Mouse (Mus musculus): ENCODE data around the gene Tnp2. TPM values are rescaled to one million over a fixed set of nuclear protein-coding genes. Genes with fewer than 3 reads are reported as not detected.
A peak's percentile ranks its signal among the peaks of the same experiment; 100 is the strongest.

The Tnp2 gene
- polyA plus RNA-seq (2016; fragmentation: Nextera tagmentation; extraction: Ambion mirVana): not detected in 2 replicates

DNA sequence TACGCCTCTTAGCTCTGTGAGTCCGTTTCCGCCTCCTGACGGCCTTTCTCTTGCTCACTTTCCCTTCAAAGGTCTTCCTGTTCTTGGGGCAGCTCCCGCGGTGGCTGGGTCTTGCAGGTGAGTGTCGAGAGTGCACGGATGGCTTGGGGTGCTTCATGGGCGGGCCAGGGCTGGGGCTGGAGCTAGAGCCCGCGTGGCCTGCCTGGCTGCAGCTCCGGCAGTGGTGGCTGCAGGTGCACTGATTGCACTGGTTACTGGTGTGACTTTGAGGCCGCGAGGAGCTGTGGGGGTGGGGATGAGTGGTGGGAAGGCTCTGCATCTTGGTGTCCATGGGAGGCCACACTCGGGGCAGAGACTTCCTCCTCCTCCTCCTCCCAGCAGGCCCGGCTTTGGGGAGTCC, at the start of gene Tnp2:
Gene Tnp2 (minus strand): TSS at position 390 of the 400 bp plus-strand sequence.
- WGBS: 53% methylated on average over 16 of the region's 16 CpGs

DNA sequence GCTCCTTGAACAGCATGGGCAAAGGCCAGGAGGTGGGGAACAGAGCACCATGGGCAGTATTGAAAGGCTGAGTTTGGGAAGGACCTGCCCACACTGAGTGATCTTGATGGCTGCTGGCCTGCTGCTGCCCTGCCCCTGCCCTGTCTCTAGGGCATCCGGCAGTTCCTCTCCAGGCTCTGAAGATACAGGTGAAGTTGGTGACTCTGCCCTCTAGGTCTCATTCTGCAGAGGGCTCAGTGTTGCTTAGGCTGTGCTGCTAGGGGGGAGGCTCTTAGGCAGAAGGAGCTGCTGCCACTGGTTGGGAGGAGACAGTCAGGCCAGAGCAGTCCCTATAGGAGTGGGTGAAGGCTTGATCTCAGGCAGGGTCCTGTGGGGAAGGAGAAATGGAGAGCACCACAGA, 49.4 kb upstream of the Tnp2 start:
- H3K27ac ChIP-seq: no peak overlapping the region
- no peaks in the 10 kb centered on the region for H3K9me3 ChIP-seq
- H3K9ac ChIP-seq: no peak overlapping the region
- no peaks in the 10 kb centered on the region for H3K36me3 ChIP-seq
- H3K27me3 ChIP-seq (replicated peaks): no peaks in the 10 kb centered on the region
- H3K4me2 ChIP-seq (replicated peaks): no peak overlapping the region
- no peak overlapping the region for H3K4me3 ChIP-seq
- ATAC-seq (ENCODE audit: low FRiP score, low read depth): no peak
- H3K4me1 ChIP-seq: peaks cover 8% of the 10 kb centered on the region; the same call in 1 of the 2 replicates
- 88% methylated on average over 1 of the region's 1 CpGs for WGBS

More for the DNA sequence above, at the start of gene Tnp2:
- Histone ChIP-seq H3K36me3 (no peaks in the 10 kb centered on the region), H3K27me3 (replicated peaks) (peaks cover 20% of the 10 kb centered on the region; the same call in 1 of the 2 replicates), H3K4me3 (no peak within 1 kb of the TSS), H3K4me1 (peaks cover 17% of the 10 kb centered on the region), H3K4me2 (replicated peaks) (no peak within 1 kb of the TSS), H3K27ac (no peak within 1 kb of the TSS), H3K9ac (no peak within 1 kb of the TSS), H3K9me3 (no peaks in the 10 kb centered on the region)
- no peak for ATAC-seq (ENCODE audit: low FRiP score, low read depth)

DNA sequence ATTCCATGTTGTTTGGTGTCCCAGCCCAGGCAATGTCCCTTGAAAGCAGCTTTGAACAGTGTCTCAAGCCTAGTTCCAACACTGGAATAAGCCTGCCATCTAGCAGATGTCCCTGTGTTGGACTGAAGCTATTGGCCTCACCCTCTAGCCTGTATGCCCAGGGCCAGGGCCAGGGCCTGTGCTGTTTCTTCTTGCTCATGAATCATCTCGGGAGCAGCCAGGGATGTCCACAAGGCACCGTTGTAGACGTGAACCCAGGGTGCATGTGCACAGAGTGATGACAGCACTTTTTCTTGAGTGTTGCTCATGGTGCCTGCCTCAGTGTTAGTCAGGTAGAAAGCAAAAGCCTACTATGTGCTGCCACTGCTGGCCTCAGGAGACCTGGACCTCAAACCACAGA, 48.8 kb upstream of the Tnp2 start:
- Histone ChIP-seq H3K27me3 (replicated peaks) (no peaks in the 10 kb centered on the region), H3K4me2 (replicated peaks) (no peak overlapping the region), H3K27ac (no peak overlapping the region), H3K4me1 (peaks cover 8% of the 10 kb centered on the region; the same call in 1 of the 2 replicates), H3K4me3 (no peak overlapping the region), H3K9me3 (no peaks in the 10 kb centered on the region), H3K36me3 (no peaks in the 10 kb centered on the region), H3K9ac (no peak overlapping the region)
- ATAC-seq (ENCODE audit: low FRiP score, low read depth): no peak
- WGBS: 90% methylated on average over 3 of the region's 3 CpGs

DNA sequence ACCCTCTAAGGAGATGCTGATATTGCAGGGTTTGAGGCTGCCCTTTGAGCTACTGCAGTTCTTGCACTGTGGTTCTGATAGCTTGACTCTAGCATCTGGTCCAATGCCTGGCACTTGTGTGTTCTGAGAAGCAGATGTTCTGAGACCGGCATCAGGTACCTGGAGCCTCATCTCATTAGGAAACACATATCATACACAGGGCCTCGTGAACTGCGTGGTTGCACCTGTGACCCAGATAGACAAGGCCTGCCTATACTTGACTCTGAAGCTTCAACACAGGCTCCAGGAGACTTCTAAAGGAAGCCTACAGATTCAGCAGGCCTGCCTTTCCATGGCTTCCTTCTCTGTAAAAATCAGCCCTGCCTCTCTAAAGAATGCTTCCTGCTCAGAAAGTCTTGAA, 47.9 kb upstream of the Tnp2 start:
- 95% methylated on average over 3 of the region's 3 CpGs for WGBS
- H3K36me3 ChIP-seq: no peaks in the 10 kb centered on the region
- no peak for ATAC-seq (ENCODE audit: low FRiP score, low read depth)
- H3K4me1 ChIP-seq: peaks cover 8% of the 10 kb centered on the region; the same call in 1 of the 2 replicates
- H3K27me3 ChIP-seq (replicated peaks): no peaks in the 10 kb centered on the region
- H3K4me2 ChIP-seq (replicated peaks): peak overlapping the region; percentile 99
- H3K9me3 ChIP-seq: no peaks in the 10 kb centered on the region
- H3K9ac ChIP-seq: no peak overlapping the region
- no peak overlapping the region for H3K27ac ChIP-seq
- H3K4me3 ChIP-seq: no peak overlapping the region

DNA sequence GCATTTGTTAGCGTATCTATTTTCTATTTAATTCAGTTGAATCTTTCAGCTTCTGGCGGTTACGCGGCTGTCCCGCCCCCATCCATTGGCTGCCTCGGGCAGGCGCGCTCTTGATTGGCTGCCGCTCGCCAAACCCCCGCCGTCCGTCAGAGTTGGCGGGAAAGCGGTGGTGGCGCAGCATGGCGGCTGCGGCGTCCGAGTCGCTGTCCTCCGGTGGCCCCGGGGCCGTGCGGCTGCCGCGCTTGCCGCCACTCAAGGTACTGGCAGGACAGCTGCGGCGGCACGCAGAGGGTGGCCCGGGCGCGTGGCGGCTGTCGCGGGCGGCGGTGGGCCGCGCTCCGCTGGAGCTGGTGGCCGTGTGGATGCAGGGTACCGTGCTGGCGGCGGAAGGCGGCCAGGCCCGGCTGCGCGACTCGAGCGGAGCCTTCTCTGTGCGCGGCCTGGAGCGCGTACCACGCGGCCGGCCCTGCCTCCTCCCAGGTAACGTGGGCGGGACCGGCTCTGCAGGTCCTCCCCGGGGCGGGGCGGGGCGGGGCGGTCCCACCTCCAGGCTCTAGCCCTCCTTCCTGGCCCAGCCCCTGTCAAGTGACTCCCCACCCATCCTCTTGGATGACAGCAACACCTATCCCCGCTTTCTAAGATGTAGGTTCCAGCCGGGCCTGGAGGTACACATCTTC, 46.6 kb upstream of the Tnp2 start, which contains the start of gene Rmi2:
Gene Rmi2 (plus strand): TSS at position 149 of the 677 bp plus-strand sequence.
- Histone ChIP-seq H3K4me3 (peak within 1 kb of the TSS; percentile 81), H3K4me1 (peaks cover 8% of the 10 kb centered on the region; the same call in 1 of the 2 replicates), H3K27ac (no peak within 1 kb of the TSS), H3K4me2 (replicated peaks) (peak within 1 kb of the TSS; percentile 99), H3K27me3 (replicated peaks) (no peaks in the 10 kb centered on the region), H3K36me3 (no peaks in the 10 kb centered on the region), H3K9ac (peak within 1 kb of the TSS; percentile 71), H3K9me3 (no peaks in the 10 kb centered on the region)
- WGBS: under 1% methylated on average over 69 of the region's 69 CpGs
- ATAC-seq (ENCODE audit: low FRiP score, low read depth): peak; percentile 93

DNA sequence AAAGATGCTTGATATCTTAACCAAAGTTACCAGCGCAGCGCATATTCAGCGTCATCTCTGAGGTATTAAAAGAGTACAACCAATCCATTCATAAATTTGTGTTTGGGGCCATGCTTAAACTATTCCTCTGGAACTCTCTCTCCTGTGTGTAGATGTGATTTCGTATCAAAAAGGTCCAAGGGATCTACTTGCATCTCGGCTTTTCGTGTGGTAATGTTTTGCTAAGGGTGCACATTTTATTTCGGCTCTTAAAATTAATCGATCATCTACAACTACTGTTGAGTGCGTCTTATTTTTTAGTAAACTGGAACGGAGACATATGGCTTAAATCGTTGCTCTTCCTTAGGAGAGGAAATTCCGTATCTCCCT, 46.1 kb upstream of the Tnp2 start:
- Histone ChIP-seq H3K27me3 (replicated peaks) (no peaks in the 10 kb centered on the region), H3K9me3 (no peaks in the 10 kb centered on the region), H3K4me2 (replicated peaks) (peak overlapping the region; percentile 99), H3K9ac (no peak overlapping the region), H3K36me3 (no peaks in the 10 kb centered on the region), H3K27ac (no peak overlapping the region), H3K4me3 (peak overlapping the region; percentile 81), H3K4me1 (peaks cover 8% of the 10 kb centered on the region; the same call in 1 of the 2 replicates)
- ATAC-seq (ENCODE audit: low FRiP score, low read depth): no peak; the same call in 1 of the 2 replicates
- WGBS: 15% methylated on average over 12 of the region's 12 CpGs

DNA sequence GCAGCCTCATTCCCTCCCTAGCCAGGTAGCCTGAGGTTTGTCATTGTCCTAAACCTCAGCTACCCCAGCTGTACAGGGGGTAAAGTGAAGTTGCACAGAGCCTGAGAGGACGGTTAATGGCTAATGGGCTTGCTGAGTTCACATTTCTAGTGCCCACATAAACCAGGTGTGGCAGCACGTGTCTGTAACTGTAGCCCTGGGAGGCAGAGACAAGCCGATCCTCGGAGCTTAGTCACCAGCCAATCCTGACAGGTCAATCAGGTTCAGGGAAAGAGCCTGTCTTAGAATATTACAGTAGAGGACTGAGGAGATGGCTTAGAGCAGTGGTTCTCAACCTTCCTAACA, 40.0 kb upstream of the Tnp2 start:
- no peaks in the 10 kb centered on the region for H3K4me1 ChIP-seq
- no peak overlapping the region for H3K9ac ChIP-seq
- no peaks in the 10 kb centered on the region for H3K9me3 ChIP-seq
- H3K27me3 ChIP-seq (replicated peaks): no peaks in the 10 kb centered on the region
- H3K27ac ChIP-seq: no peak overlapping the region
- no peak overlapping the region for H3K4me2 ChIP-seq (replicated peaks)
- H3K4me3 ChIP-seq: no peak overlapping the region
- 75% methylated on average over 4 of the region's 4 CpGs for WGBS
- no peak for ATAC-seq (ENCODE audit: low FRiP score, low read depth)
- no peaks in the 10 kb centered on the region for H3K36me3 ChIP-seq

DNA sequence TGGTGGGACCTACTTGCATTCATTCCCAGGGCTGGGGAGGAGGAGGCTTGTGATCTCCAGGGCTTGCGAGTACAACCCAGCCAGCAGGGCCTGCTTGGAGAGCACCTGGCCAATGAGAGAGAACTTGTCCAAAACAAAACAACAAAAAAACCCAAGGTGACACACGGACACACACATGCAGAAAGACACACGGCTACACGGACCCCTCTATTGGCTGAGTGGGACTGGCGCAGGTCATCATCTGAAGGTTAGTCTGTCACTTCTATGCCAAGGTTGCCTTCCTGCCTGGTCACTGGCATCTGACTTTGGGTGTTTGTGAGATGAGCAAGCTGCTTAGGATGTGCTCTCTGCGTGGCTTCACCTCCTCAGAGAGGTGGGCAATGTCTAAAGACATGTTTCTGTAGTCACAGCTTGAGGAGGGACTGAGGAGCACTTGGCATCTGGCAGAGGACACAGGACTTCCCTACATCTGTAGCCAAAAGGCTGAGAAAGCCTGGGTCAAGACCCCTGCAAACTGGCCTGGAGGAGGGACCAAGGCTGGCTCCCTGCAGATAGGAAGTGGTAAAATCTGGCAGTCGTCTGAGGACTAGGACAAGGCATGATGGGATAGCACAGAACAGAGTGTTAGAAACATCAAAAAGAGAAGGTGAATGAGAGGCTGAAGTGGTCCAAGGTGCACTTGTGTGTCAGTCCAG, 39.5 kb upstream of the Tnp2 start:
- WGBS: 84% methylated on average over 7 of the region's 7 CpGs
- no peak for ATAC-seq (ENCODE audit: low FRiP score, low read depth)
- no peaks in the 10 kb centered on the region for H3K9me3 ChIP-seq
- H3K4me1 ChIP-seq: no peaks in the 10 kb centered on the region
- no peak overlapping the region for H3K4me2 ChIP-seq (replicated peaks)
- H3K36me3 ChIP-seq: no peaks in the 10 kb centered on the region
- H3K4me3 ChIP-seq: no peak overlapping the region
- H3K9ac ChIP-seq: no peak overlapping the region
- H3K27me3 ChIP-seq (replicated peaks): no peaks in the 10 kb centered on the region
- no peak overlapping the region for H3K27ac ChIP-seq

DNA sequence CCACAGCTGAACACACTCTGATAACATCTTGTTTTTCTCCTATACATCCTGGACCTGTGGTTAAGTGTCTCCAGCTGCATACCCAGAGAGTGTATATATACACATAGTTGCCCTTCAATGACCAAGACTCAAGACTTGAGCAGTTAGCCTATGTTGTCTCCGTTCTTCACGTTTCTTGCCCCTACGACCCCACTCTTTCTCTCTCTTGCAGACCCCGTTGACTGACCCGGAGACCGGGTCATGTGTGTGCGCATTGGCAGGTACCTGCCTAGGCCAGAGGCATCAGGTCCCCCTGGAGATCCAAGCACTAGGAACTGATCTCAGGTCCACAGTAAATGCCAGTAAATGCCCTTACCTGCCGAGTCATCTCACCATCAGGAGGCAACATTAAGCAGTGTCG, 38.8 kb upstream of the Tnp2 start:
- Histone ChIP-seq H3K27ac (no peak overlapping the region), H3K9me3 (no peaks in the 10 kb centered on the region), H3K27me3 (replicated peaks) (no peaks in the 10 kb centered on the region), H3K4me1 (no peaks in the 10 kb centered on the region), H3K36me3 (no peaks in the 10 kb centered on the region), H3K4me2 (replicated peaks) (no peak overlapping the region), H3K4me3 (no peak overlapping the region), H3K9ac (no peak overlapping the region)
- ATAC-seq (ENCODE audit: low FRiP score, low read depth): no peak
- 90% methylated on average over 9 of the region's 9 CpGs for WGBS

DNA sequence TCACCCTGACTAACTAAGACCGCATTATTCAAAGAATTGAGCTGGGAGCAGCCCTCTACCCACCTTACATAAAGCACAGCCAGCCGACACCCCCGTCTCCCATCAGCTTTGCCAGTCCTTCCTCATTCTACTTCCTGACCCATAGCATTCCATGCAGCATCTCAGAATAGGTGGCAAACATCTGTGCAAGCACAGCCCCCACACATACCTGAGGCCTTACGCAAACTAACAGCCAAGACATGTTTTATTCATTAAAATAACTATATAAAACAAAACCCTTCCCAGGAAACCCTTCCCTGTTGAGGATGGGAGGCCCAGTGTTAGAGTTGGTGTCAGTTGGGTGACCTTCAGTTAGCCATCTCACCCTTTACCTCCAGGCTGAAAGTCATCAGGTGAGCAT, 37.4 kb upstream of the Tnp2 start:
- 92% methylated on average over 4 of the region's 4 CpGs for WGBS
- H3K9me3 ChIP-seq: no peaks in the 10 kb centered on the region
- H3K4me3 ChIP-seq: no peak overlapping the region
- H3K27ac ChIP-seq: no peak overlapping the region
- no peak overlapping the region for H3K4me2 ChIP-seq (replicated peaks)
- H3K27me3 ChIP-seq (replicated peaks): no peaks in the 10 kb centered on the region
- no peaks in the 10 kb centered on the region for H3K36me3 ChIP-seq
- no peak overlapping the region for H3K9ac ChIP-seq
- no peaks in the 10 kb centered on the region for H3K4me1 ChIP-seq
- no peak for ATAC-seq (ENCODE audit: low FRiP score, low read depth)

DNA sequence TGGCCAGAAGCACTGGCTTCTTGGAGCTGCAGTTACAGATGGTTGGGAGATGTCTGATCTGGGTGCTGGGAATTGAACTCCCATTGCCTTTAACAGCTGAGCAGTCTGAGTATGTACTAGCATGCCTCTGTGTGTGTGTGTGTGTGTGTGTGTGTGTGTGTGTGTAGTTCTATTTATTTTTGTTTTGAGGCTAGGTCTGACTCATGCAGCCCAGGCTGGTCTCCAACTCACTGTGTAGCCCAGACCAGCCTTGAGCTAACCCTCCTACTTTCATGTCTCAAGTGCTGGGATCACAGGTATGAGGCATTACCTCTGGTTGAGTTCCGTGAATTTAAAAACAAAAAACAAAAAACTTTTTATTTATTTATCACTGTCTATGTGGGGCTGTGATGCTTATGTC, 36.1 kb upstream of the Tnp2 start:
- Histone ChIP-seq H3K27me3 (replicated peaks) (no peaks in the 10 kb centered on the region), H3K9ac (no peak overlapping the region)
- WGBS: 83% methylated on average over 1 of the region's 1 CpGs

DNA sequence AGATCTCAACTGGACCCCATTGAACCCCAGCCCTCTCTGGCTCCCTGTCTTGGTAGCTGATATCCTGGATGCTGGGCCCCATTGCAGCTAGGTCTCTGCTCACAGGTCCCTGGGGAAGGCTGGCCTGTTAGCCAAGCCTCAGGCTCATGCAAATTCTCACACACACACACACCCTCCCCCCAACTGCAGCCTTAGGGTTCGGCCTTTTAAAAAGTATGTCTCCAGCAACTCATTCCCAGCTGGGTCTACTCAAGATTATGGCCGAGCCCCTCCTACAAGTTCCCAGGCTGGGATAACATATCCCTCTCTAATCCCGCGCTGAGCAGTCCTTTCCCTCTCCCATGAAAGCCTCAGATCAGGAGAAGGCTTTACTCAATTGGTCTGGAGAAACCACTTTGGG, 32.9 kb upstream of the Tnp2 start:
- H3K4me3 ChIP-seq: no peak overlapping the region
- H3K9ac ChIP-seq: no peak overlapping the region
- WGBS: 68% methylated on average over 4 of the region's 4 CpGs
- ATAC-seq (ENCODE audit: low FRiP score, low read depth): no peak
- no peaks in the 10 kb centered on the region for H3K36me3 ChIP-seq
- H3K27me3 ChIP-seq (replicated peaks): no peaks in the 10 kb centered on the region
- H3K4me1 ChIP-seq: no peaks in the 10 kb centered on the region
- no peaks in the 10 kb centered on the region for H3K9me3 ChIP-seq
- H3K27ac ChIP-seq: no peak overlapping the region
- H3K4me2 ChIP-seq (replicated peaks): no peak overlapping the region

More for the DNA sequence above, 36.1 kb upstream of the Tnp2 start:
- H3K4me2 ChIP-seq (replicated peaks): no peak overlapping the region
- no peaks in the 10 kb centered on the region for H3K4me1 ChIP-seq
- H3K4me3 ChIP-seq: no peak overlapping the region
- H3K27ac ChIP-seq: no peak overlapping the region
- no peak for ATAC-seq (ENCODE audit: low FRiP score, low read depth)
- H3K9me3 ChIP-seq: no peaks in the 10 kb centered on the region
- no peaks in the 10 kb centered on the region for H3K36me3 ChIP-seq

DNA sequence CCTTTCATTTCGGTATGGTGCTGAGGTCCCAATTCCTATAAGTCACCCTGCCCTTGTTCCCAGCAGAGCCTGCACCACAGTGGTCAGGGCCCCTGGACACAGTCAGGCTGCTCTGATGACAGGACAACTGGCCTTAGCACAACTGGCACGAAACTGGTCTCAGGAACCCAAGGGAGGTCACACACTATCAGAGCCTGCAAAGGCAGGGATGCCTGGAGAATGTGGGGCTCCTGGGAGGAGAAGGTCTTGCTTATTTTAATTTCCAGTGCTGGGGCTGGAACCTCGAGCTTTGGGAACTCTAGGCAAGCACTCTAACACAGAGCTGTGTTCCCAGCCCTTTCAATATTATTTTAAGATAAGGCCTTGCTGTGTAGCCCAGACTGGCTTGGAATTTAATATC, 31.5 kb upstream of the Tnp2 start:
- no peak for ATAC-seq (ENCODE audit: low FRiP score, low read depth)
- no peak overlapping the region for H3K27ac ChIP-seq
- H3K9me3 ChIP-seq: no peaks in the 10 kb centered on the region
- no peak overlapping the region for H3K4me2 ChIP-seq (replicated peaks)
- no peaks in the 10 kb centered on the region for H3K27me3 ChIP-seq (replicated peaks)
- no peak overlapping the region for H3K4me3 ChIP-seq
- no peaks in the 10 kb centered on the region for H3K4me1 ChIP-seq
- 72% methylated on average over 3 of the region's 3 CpGs for WGBS
- no peaks in the 10 kb centered on the region for H3K36me3 ChIP-seq
- no peak overlapping the region for H3K9ac ChIP-seq
